Mouse (Mus musculus) MN1 (cell line): ENCODE data around the gene Gpn2.

Experiments
- DNase-seq: peaks from one replicate; pipeline ENCODE4 v3.0.0-alpha.2; 2016; ENCODE audit warnings: low spot score

Gene Gpn2

GRCm38 (mm10) chr4:133625621-133626071 lies 41.5 kb downstream of the Gpn2 start:
- peak; percentile 55 for DNase-seq

DNA sequence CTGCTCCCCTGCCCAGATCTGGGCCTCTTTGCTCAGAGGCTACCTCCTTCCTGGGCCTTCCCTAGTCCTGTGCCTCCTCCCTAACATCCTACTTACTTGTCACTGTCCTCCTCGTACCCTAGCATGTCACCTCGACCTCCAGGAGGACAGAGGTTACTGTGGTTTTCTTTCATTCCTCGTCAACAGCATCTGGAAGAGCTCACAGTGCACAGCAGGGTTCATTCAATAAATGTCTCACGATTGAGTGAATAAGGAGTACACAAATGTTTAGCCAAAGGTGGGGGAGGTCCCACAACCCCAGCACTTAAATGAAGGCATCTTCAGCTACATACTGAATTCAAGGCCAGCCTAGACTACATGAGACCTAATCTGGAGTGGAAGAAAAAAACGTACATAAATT lies 42.1 kb downstream of the Gpn2 start:
- no peak for DNase-seq

DNA sequence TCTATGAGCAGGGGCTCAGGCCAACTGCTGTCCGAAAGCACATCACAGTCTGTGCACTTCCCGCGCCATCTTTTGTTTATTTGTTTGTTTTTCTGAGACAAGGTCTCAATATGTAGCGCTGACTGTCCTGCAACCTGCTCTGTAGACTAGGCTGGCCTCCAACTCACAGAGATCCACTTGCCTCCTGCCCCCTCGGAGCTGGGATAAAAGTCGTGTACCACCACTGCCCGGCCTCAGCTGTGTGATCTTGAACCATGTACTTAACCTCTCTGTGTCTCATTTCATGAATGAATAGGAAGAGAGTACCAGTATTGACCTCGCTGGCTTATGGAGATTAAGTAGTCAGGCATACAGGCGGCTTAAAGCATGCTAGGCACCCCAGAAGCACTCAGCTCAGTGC lies 42.5 kb downstream of the Gpn2 start:
- DNase-seq = no peak

DNA sequence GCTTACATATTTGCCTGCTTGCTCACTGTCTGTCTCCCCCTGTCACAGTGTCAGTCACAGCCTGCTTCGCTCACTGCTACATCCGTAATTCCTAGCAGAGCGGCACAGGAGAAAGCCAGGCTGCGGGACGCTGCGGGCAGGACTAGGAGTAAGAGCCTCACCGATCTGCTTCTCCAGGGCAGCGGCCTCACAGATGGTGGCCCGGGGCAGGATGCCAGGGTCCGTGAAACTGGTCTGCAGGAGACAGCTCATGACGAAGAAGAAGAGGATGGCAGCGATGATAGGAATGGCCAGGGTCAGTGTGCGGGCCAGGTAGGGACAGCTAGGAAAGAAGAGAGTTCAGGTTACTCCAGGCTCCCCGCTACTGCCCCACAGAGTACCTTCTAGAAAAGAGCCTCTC lies 42.9 kb downstream of the Gpn2 start:
- no peak for DNase-seq

DNA sequence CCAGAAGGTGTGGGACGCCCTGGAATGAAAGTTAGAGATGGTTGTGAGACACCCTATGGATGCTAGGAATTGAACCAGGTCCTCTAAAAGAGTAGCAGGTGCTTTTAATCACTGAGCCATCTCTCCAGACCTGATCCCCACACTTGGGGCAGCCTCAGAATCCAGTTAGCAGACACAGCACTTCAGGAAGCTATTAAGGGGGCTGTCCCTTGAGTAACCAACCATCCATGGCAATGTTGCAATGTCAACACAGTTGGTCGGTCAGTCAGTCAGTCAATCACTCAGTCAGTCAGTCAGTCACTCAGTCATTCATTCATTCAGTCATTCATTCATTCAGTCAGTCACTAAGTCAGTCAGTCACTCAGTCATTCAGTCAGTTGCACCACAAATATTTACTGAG lies 44.4 kb downstream of the Gpn2 start:
- no peak for DNase-seq

GRCm38 (mm10) chr4:133629191-133629590 lies 45.0 kb downstream of the Gpn2 start:
- no peak for DNase-seq

DNA sequence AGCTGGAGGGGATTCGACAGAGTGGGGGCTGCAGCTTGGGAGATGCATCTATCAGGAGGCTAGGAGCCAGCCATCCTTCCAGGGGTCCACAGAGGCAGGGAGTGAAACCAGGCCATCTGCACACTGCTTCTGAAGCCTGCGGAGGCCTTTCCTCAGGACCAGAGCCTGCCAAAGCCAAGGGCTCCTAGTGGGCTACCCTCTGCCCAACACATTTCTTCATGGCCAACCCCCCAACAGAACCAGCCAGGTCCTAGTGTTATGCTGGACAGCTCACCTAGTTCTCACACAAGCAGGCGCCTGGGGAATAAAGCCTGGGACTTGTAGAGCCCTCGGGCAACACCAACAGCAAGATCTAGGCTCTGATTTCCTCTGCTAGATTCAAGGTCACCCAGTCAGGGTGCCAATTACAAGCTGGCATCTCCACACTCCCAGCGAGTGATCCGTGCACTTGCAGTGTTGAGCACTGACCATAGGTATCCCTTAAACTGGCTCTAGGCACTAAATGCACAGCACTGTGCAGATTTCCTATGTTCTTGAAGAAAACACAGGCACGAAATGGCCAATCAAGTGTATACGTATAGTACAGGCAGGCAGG lies 46.3 kb downstream of the Gpn2 start:
- no peak for DNase-seq

DNA sequence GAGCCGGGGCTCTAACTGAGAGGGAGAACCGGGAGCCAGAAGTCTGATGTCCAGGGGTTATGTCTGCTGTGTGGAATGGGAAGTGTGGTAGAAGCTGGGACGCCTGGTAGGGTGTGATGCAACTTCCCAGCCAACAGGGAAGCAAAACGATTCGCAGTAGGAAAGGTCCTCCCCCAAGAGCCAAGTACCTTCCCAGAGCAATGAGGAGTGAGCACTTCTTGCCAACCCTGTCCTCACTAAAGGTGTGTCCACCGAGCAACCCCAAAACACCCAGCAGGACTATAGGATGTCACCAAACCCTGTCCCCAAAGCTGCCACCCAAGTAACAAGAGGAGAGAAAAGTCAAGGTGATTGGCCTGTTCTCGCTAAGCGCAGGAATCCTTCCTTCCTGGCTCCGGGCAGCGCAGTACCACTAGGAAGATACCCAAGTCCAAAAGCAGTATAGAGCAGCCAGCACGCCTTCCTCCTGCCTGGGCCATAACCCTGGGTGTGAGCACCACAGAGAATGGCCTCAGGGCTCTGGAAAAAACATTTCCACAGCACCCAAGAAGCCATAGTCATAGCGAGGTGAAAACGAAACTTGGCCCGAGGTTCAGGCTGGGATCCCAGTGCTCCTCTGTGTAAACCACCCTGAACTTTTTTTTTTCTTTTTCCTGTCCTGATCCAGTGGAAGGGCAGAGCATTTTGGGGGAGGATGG lies 47.1 kb downstream of the Gpn2 start:
- no peak for DNase-seq

DNA sequence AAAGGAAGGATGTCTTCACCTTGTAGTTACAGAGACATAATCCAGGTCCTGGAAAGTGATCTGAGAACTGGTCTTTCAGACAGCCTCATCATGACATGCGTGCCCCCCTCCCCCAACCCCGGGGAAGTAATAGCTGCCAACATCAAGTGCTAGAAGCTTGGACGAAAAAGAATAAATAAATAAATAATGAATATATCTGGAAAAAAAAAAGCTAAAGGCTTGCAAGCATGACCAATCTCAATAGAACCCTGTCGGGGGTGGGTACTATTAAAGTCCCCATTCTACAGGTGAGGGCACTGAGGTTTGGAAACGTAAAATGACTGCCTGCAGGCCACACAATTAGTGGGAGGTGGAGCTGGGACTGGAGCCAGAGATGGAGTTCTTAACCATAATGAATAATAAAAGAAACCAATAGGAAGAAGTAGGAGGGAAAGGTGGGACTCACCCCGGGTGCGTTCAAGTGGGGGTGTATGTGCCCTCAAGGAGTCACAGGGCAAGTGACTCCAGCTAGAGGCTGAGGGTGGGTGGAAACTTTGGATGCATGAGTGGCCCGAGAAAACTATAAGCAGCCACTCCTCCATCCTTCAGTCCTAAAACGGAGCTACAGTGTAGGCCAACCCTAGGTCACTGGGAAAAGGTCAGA lies 47.7 kb downstream of the Gpn2 start:
- DNase-seq = no peak

DNA sequence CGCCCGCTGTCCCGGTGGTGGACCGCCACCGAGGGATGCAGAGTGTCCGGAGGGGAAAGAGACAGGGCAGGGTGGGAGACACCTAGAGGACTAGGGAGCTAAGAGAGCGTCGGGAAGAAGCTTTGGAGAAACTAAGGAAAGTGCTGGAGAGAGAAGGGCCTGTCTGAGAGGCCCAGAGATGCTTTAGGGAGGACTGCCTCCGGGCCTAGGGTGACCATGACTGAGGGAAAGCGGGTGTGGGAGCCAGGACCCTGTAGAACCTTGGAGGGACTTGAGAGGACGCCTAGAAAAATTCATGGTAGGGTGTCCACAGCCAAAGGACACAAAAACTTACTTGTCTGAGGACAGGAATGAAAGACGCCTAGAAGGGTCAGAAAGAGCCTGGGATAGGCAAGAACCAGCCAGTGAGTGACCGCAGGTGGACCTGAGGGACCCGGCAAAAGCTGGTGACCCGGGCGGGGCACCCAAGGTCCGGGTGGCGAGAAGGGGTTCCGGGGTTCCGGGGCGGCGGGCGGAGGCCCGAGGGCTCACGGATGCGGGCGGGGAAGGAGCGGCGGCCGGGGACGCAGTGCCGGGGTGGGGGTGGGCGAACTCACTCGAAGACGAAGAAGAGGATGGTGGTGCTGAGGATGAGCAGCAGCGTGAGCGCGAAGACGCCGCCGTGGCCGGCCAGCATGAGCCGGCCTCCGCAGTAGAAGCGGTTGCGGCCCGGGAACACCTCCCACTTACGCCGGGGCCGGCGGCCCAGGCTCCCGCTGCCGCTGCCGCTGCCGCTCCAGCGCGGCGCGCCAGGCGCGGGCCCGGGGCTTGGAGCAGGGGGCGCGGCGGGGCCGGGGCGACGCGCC lies 48.5 kb downstream of the Gpn2 start:
- peak; percentile 72 for DNase-seq

DNA sequence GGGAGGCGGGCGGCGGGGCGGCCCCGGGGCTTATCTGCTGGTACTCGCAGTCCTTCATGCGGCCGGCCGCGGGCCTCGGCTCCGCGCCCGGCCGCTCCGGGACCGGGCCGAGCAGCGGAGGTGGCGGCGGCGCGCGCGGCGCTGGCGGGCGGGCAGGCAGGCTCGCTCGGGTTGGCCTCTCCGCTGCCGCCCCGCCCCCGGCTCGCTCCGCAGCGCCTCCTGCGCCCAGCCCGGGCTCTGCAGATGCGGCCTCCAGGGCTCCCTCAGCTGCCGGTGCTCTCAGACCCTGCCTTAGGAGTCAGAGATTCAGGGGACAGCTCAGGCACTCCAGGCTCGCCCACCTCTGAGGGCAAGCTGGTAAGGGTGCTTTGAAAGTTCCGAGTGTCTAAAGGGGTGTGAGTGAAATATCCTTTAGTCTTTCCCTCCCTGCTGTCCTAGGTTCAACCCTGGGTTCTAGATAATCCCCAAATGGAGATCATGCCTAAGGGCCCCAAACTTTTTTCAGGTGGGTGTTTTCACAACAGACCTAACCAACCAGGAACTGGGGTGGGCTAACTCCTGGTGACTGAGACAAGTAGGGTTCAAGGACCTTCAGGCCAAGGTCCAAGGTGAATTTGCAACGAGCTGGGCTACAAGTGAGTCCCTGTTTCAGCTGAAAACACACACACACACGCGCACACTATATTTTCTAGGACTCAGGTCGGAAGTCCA lies 49.3 kb downstream of the Gpn2 start:
- peak; percentile 92 for DNase-seq

DNA sequence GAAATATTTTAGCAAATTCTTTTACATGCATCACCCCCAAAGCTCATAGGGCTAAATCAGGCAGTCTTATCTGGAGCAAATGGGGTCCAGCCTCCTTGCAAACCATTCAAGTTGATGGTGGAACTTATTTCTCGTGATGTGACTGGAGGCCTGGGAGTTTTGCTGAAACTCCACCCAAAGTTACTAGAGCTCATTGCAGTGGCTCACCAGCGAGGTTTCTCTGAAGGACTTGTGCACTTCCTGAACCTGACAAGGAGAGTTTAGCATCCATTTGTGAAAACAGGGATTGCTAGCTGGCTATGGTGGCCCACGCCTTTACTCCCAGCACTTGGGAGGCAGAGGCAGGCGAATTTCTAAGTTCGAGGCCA lies 49.9 kb downstream of the Gpn2 start:
- DNase-seq = no peak
